Mouse (Mus musculus) intestine, embryonic 14.5 days (tissue): ENCODE measurements around the gene Disc1. TPM values are rescaled to one million over a fixed set of nuclear protein-coding genes. Genes with fewer than 3 reads are reported as not detected.
A peak's percentile ranks its signal among the peaks of the same experiment; 100 is the strongest.

ENCODE experiments used
- ATAC-seq: fragments of 200-750 bp; cut with Nextera tagmentation; replicated peaks from 2 replicates; pipeline ENCODE4 v1.8.0; 2017; ENCODE audit warnings: low read depth, moderate number of reproducible peaks, moderate TSS enrichment, moderate library complexity; ENCODE audit not compliant: low FRiP score, low TSS enrichment
- DNase-seq: peaks from one replicate; pipeline ENCODE4 v3.0.0-alpha.2; 2018; ENCODE audit warnings: low spot score
- H3K27ac ChIP-seq: fragments of 300-500 bp; sonication (generic); 2 replicates; pipeline ENCODE4 v1.5.1; 2014; ENCODE audit warnings: low read depth, mild to moderate bottlenecking, control low read depth
- H3K27me3 ChIP-seq: fragments of 300-500 bp; sonication (generic); replicated peaks from 2 replicates; pipeline ENCODE4 v1.6.1; 2014; ENCODE audit warnings: low read length, control low read depth; ENCODE audit not compliant: control insufficient read depth, insufficient read depth
- H3K36me3 ChIP-seq: fragments of 300-500 bp; sonication (generic); 2 replicates; pipeline ENCODE4 v1.6.1; 2014; ENCODE audit warnings: low read length, control low read depth; ENCODE audit not compliant: control insufficient read depth, insufficient read depth
- H3K4me1 ChIP-seq: fragments of 300-500 bp; sonication (generic); replicated peaks from 2 replicates; pipeline ENCODE4 v1.6.1; 2014; ENCODE audit warnings: low read length, control low read depth, mixed read lengths; ENCODE audit not compliant: control insufficient read depth, insufficient read depth
- H3K4me2 ChIP-seq: fragments of 300-500 bp; sonication (generic); 2 replicates; pipeline ENCODE4 v1.6.1; 2014; ENCODE audit warnings: low read length
- H3K4me3 ChIP-seq: fragments of 300-500 bp; sonication (generic); 2 replicates; pipeline ENCODE4 v1.5.1; 2014; ENCODE audit warnings: low read depth, low read length, control low read depth, mixed read lengths
- H3K9ac ChIP-seq: fragments of 300-500 bp; sonication (generic); 2 replicates; pipeline ENCODE4 v1.6.1; 2014; ENCODE audit warnings: mild to moderate bottlenecking, low read length
- H3K9me3 ChIP-seq: fragments of 300-500 bp; sonication (generic); 2 replicates; pipeline ENCODE4 v1.6.1; 2016; ENCODE audit warnings: low read length, control low read depth; ENCODE audit not compliant: control insufficient read depth
- WGBS: fragments of 180-500 bp; shearing (Covaris S2); extraction: QIAGEN DNeasy Blood & Tissue Kit; methylation state at CpG from one replicate; pipeline ENCODE4 v1.1.7; 2014; 5-methylcytosine and 5-hydroxymethylcytosine counted together
- polyA plus RNA-seq: library from polyadenylated mRNA; unstranded; fragments of >200 nt; fragmentation: Nextera tagmentation; extraction: Ambion mirVana; gene quantifications from 2 replicates; pipeline ENCODE4 v1.2.1, GENCODE M21; 2014

Gene Disc1
- polyA plus RNA-seq, 1 experiment from 2014 or later = 2.5 TPM

- Histone ChIP-seq H3K36me3 (no peaks in the 10 kb centered on the region), H3K27me3 (no peaks in the 10 kb centered on the region), H3K27ac (no peak overlapping the region), H3K4me1 (no peaks in the 10 kb centered on the region), H3K4me3 (no peak overlapping the region), H3K9ac (no peak overlapping the region), H3K9me3 (no peaks in the 10 kb centered on the region), H3K4me2 (no peak overlapping the region)
- DNase-seq (no peak), ATAC-seq (no peak)
- WGBS = 87% methylated on average over 4 of the region's 4 CpGs
Measured at GRCm38 (mm10) chr8:125126482-125126881, 72.5 kb downstream of the Disc1 start.

GRCm38 (mm10) chr8:125127621-125128020 is 73.6 kb downstream of the Disc1 start:
- Histone ChIP-seq H3K27ac (no peak overlapping the region), H3K9ac (no peak overlapping the region)
- 93% methylated on average over 7 of the region's 7 CpGs for WGBS

GRCm38 (mm10) chr8:125128305-125128704 is 74.3 kb downstream of the Disc1 start:
- no peak overlapping the region for H3K27ac ChIP-seq
- no peaks in the 10 kb centered on the region for H3K36me3 ChIP-seq
- DNase-seq (peak; percentile 68), ATAC-seq (no peak)
- no peaks in the 10 kb centered on the region for H3K27me3 ChIP-seq
- no peak overlapping the region for H3K9ac ChIP-seq
- H3K4me3 ChIP-seq = no peak overlapping the region
- 26% methylated on average over 6 of the region's 6 CpGs for WGBS
- no peaks in the 10 kb centered on the region for H3K9me3 ChIP-seq
- H3K4me1 ChIP-seq = no peaks in the 10 kb centered on the region
- no peak overlapping the region for H3K4me2 ChIP-seq

More at GRCm38 (mm10) chr8:125127621-125128020, 73.6 kb downstream of the Disc1 start:
- Histone ChIP-seq H3K4me1 (no peaks in the 10 kb centered on the region), H3K27me3 (no peaks in the 10 kb centered on the region), H3K9me3 (no peaks in the 10 kb centered on the region), H3K4me2 (no peak overlapping the region), H3K4me3 (no peak overlapping the region), H3K36me3 (no peaks in the 10 kb centered on the region)
- ATAC-seq (no peak), DNase-seq (no peak)

- no peak for DNase-seq
- Histone ChIP-seq H3K9me3 (no peaks in the 10 kb centered on the region), H3K9ac (no peak overlapping the region), H3K36me3 (no peaks in the 10 kb centered on the region), H3K4me3 (no peak overlapping the region), H3K27ac (no peak overlapping the region), H3K4me2 (no peak overlapping the region), H3K27me3 (no peaks in the 10 kb centered on the region), H3K4me1 (no peaks in the 10 kb centered on the region)
- ATAC-seq = no peak
- WGBS = 87% methylated on average over 6 of the region's 6 CpGs
Measured at GRCm38 (mm10) chr8:125130835-125131234, 76.8 kb downstream of the Disc1 start.

- H3K9ac ChIP-seq = no peak overlapping the region
- H3K4me1 ChIP-seq = no peaks in the 10 kb centered on the region
- H3K27ac ChIP-seq = no peak overlapping the region
- DNase-seq (no peak), ATAC-seq (no peak)
- no peaks in the 10 kb centered on the region for H3K9me3 ChIP-seq
- H3K27me3 ChIP-seq = no peaks in the 10 kb centered on the region
- no peak overlapping the region for H3K4me2 ChIP-seq
- no peak overlapping the region for H3K4me3 ChIP-seq
- 75% methylated on average over 7 of the region's 7 CpGs for WGBS
- no peaks in the 10 kb centered on the region for H3K36me3 ChIP-seq
Measured at GRCm38 (mm10) chr8:125131265-125131664, 77.3 kb downstream of the Disc1 start.

- DNase-seq (no peak), ATAC-seq (no peak)
- Histone ChIP-seq H3K9ac (no peak overlapping the region), H3K4me1 (no peaks in the 10 kb centered on the region), H3K27ac (no peak overlapping the region), H3K36me3 (no peaks in the 10 kb centered on the region), H3K9me3 (no peaks in the 10 kb centered on the region), H3K4me3 (no peak overlapping the region), H3K4me2 (no peak overlapping the region), H3K27me3 (no peaks in the 10 kb centered on the region)
- 56% methylated on average over 11 of the region's 11 CpGs for WGBS
Measured at GRCm38 (mm10) chr8:125133685-125134114, 79.7 kb downstream of the Disc1 start.

- no peaks in the 10 kb centered on the region for H3K36me3 ChIP-seq
- ATAC-seq = no peak
- no peak overlapping the region for H3K9ac ChIP-seq
- H3K27ac ChIP-seq = no peak overlapping the region
- H3K4me3 ChIP-seq = no peak overlapping the region
- no peak for DNase-seq
- H3K9me3 ChIP-seq = no peaks in the 10 kb centered on the region
- no peaks in the 10 kb centered on the region for H3K27me3 ChIP-seq
- 70% methylated on average over 10 of the region's 10 CpGs for WGBS
- no peaks in the 10 kb centered on the region for H3K4me1 ChIP-seq
- no peak overlapping the region for H3K4me2 ChIP-seq
Measured at GRCm38 (mm10) chr8:125134876-125135275, 80.9 kb downstream of the Disc1 start.

GRCm38 (mm10) chr8:125139689-125140150 is 85.7 kb downstream of the Disc1 start:
- 65% methylated on average over 13 of the region's 13 CpGs for WGBS
- no peak for ATAC-seq
- no peak overlapping the region for H3K27ac ChIP-seq

GRCm38 (mm10) chr8:125140965-125141364 is 87.0 kb downstream of the Disc1 start:
- Histone ChIP-seq H3K4me3 (no peak overlapping the region), H3K4me1 (no peaks in the 10 kb centered on the region), H3K9ac (no peak overlapping the region), H3K27me3 (no peaks in the 10 kb centered on the region), H3K9me3 (no peaks in the 10 kb centered on the region), H3K36me3 (no peaks in the 10 kb centered on the region), H3K27ac (no peak overlapping the region), H3K4me2 (no peak overlapping the region)
- 75% methylated on average over 7 of the region's 7 CpGs for WGBS
- DNase-seq (no peak), ATAC-seq (no peak)

More at GRCm38 (mm10) chr8:125139689-125140150, 85.7 kb downstream of the Disc1 start:
- no peaks in the 10 kb centered on the region for H3K36me3 ChIP-seq
- H3K4me3 ChIP-seq = no peak overlapping the region
- H3K4me1 ChIP-seq = no peaks in the 10 kb centered on the region
- no peak for DNase-seq
- no peaks in the 10 kb centered on the region for H3K27me3 ChIP-seq
- no peak overlapping the region for H3K4me2 ChIP-seq
- H3K9ac ChIP-seq = no peak overlapping the region
- H3K9me3 ChIP-seq = no peaks in the 10 kb centered on the region
